Mouse (Mus musculus) limb, embryonic 13.5 days (tissue): ENCODE measurements around the gene Foxn3. TPM values are rescaled to one million over a fixed set of nuclear protein-coding genes. Genes with fewer than 3 reads are reported as not detected.
"Not testable (repeated sequence)": the region's sequence is repeated elsewhere in the genome, so short reads cannot be mapped to it uniquely, and the experiment has no call there.

Experiments
- ATAC-seq: fragments of 200-750 bp; cut with Nextera tagmentation; 2 replicates; pipeline ENCODE4 v1.8.0; 2017; ENCODE audit warnings: low read depth, moderate number of reproducible peaks, moderate TSS enrichment; ENCODE audit not compliant: low FRiP score
- H3K27ac ChIP-seq: fragments of 300-500 bp; sonication (generic); 2 replicates; pipeline ENCODE4 v1.5.1; 2015; ENCODE audit warnings: inconsistent platforms, mild to moderate bottlenecking, moderate library complexity
- H3K27me3 ChIP-seq: fragments of 300-500 bp; sonication (generic); 2 replicates; pipeline ENCODE4 v1.6.1; 2015; ENCODE audit warnings: mild to moderate bottlenecking, inconsistent platforms
- H3K36me3 ChIP-seq: fragments of 300-500 bp; sonication (generic); 2 replicates; pipeline ENCODE4 v1.6.1; 2015; ENCODE audit warnings: inconsistent platforms, mild to moderate bottlenecking, moderate library complexity
- H3K4me1 ChIP-seq: fragments of 300-500 bp; sonication (generic); 2 replicates; pipeline ENCODE4 v1.6.1; 2015; ENCODE audit warnings: inconsistent platforms
- H3K4me2 ChIP-seq: fragments of 300-500 bp; sonication (generic); replicated peaks from 2 replicates; pipeline ENCODE4 v1.6.1; 2015; ENCODE audit warnings: inconsistent platforms, mild to moderate bottlenecking, moderate library complexity
- H3K4me3 ChIP-seq: fragments of 300-500 bp; sonication (generic); 2 replicates; pipeline ENCODE4 v1.5.1; 2015; ENCODE audit warnings: moderate library complexity, mild to moderate bottlenecking, inconsistent platforms
- H3K9ac ChIP-seq: fragments of 300-500 bp; sonication (generic); 2 replicates; pipeline ENCODE4 v1.6.1; 2015; ENCODE audit warnings: mild to moderate bottlenecking, inconsistent platforms
- H3K9me3 ChIP-seq: fragments of 300-500 bp; sonication (generic); 2 replicates; pipeline ENCODE4 v1.6.1; 2016; ENCODE audit warnings: inconsistent platforms
- WGBS: fragments of 180-500 bp; shearing (Covaris S2); methylation state at CpG from one replicate; pipeline ENCODE4 v1.1.7; 2015; 5-methylcytosine and 5-hydroxymethylcytosine counted together
- polyA plus RNA-seq: library from polyadenylated mRNA; unstranded; fragments of >200 nt; fragmentation: Nextera tagmentation; extraction: Ambion mirVana; gene quantifications from 2 replicates; pipeline ENCODE4 v1.2.1, GENCODE M21; 2015

The Foxn3 gene
- polyA plus RNA-seq, 1 experiment from 2014 or later = 130 TPM

GRCm38 (mm10) chr12:99208251-99208650, 355.1 kb downstream of the Foxn3 start:
- Histone ChIP-seq H3K4me3 (no peak overlapping the region), H3K27me3 (no peaks in the 10 kb centered on the region), H3K36me3 (peaks cover 17% of the 10 kb centered on the region), H3K9ac (no peak overlapping the region), H3K4me1 (peaks cover 7% of the 10 kb centered on the region; the same call in 1 of the 2 replicates), H3K4me2 (no peak overlapping the region), H3K9me3 (no peaks in the 10 kb centered on the region), H3K27ac (no peak overlapping the region)
- WGBS = 90% methylated on average over 9 of the region's 9 CpGs
- ATAC-seq = no peak

- no peaks in the 10 kb centered on the region for H3K9me3 ChIP-seq
- WGBS = 87% methylated on average over 15 of the region's 15 CpGs
Measured at GRCm38 (mm10) chr12:99207014-99207612, 356.3 kb downstream of the Foxn3 start.

DNA sequence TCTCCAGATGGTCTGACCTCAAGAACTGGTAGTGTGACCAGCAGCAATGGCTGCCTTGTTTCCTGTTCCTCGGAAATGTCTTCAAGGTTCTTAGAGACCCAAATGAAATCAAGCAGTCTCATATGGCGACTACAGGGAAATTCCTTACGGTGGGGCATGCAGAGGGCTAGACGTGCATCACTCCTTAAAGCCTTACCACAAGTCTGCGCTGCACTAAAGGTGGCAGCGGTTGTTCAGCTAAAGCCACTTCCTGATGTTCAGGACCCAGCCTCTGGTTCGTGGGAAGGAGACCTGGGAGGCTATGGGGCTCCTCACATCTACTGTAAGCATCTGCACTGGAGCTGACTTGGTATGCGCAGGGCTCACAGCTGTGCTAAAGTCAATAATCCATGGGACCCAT, 357.6 kb downstream of the Foxn3 start:
- H3K36me3 ChIP-seq = peaks cover 14% of the 10 kb centered on the region
- ATAC-seq = no peak
- no peak overlapping the region for H3K27ac ChIP-seq
- H3K9me3 ChIP-seq = no peaks in the 10 kb centered on the region
- H3K4me1 ChIP-seq = no peaks in the 10 kb centered on the region
- no peaks in the 10 kb centered on the region for H3K27me3 ChIP-seq
- no peak overlapping the region for H3K4me3 ChIP-seq
- 90% methylated on average over 8 of the region's 8 CpGs for WGBS
- H3K4me2 ChIP-seq = no peak overlapping the region
- H3K9ac ChIP-seq = no peak overlapping the region

More at GRCm38 (mm10) chr12:99207014-99207612, 356.3 kb downstream of the Foxn3 start:
- H3K4me1 ChIP-seq = no peaks in the 10 kb centered on the region
- no peak overlapping the region for H3K4me2 ChIP-seq
- H3K4me3 ChIP-seq = no peak overlapping the region
- no peaks in the 10 kb centered on the region for H3K27me3 ChIP-seq
- H3K9ac ChIP-seq = no peak overlapping the region
- ATAC-seq = no peak
- peaks cover 14% of the 10 kb centered on the region for H3K36me3 ChIP-seq
- no peak overlapping the region for H3K27ac ChIP-seq

DNA sequence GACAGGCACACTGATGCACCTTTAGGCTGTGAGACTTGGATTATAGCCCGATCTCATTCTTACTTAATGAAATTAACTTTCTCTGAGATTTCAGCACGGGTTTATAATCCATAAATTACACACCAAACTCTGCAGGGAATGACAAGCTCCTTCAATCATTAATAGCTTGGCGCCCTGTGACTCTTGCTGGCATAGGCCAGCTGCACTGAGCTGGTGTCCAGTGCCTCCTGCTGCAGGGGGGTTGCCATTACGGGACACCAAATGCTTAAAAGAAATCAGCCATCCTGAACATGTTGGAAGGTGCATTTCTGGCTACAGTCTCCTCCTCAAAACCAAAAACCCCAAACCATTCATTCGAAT, 364.3 kb downstream of the Foxn3 start:
- peaks cover 7% of the 10 kb centered on the region; the same call in 1 of the 2 replicates for H3K4me1 ChIP-seq
- H3K27me3 ChIP-seq = no peaks in the 10 kb centered on the region
- no peak for ATAC-seq
- H3K27ac ChIP-seq = no peak overlapping the region
- no peaks in the 10 kb centered on the region for H3K9me3 ChIP-seq
- no peak overlapping the region for H3K4me3 ChIP-seq
- 81% methylated on average over 5 of the region's 5 CpGs for WGBS
- no peak overlapping the region for H3K9ac ChIP-seq
- H3K4me2 ChIP-seq = no peak overlapping the region
- peaks cover 16% of the 10 kb centered on the region for H3K36me3 ChIP-seq

- Histone ChIP-seq H3K4me3 (no peak overlapping the region), H3K27me3 (no peaks in the 10 kb centered on the region), H3K4me1 (peaks cover 8% of the 10 kb centered on the region), H3K4me2 (no peak overlapping the region), H3K9me3 (no peaks in the 10 kb centered on the region), H3K9ac (no peak overlapping the region), H3K36me3 (peaks cover 16% of the 10 kb centered on the region), H3K27ac (no peak overlapping the region)
- 85% methylated on average over 12 of the region's 12 CpGs for WGBS
- no peak; the same call in 1 of the 2 replicates for ATAC-seq
Measured at GRCm38 (mm10) chr12:99198428-99199123, 364.8 kb downstream of the Foxn3 start.

GRCm38 (mm10) chr12:99197031-99197430, 366.4 kb downstream of the Foxn3 start:
- no peaks in the 10 kb centered on the region for H3K9me3 ChIP-seq
- no peak for ATAC-seq
- peaks cover 14% of the 10 kb centered on the region for H3K4me1 ChIP-seq
- H3K36me3 ChIP-seq = peaks cover 16% of the 10 kb centered on the region
- no peak overlapping the region for H3K4me2 ChIP-seq
- no peaks in the 10 kb centered on the region for H3K27me3 ChIP-seq
- H3K4me3 ChIP-seq = no peak overlapping the region
- 67% methylated on average over 7 of the region's 7 CpGs for WGBS
- no peak overlapping the region for H3K9ac ChIP-seq
- no peak overlapping the region for H3K27ac ChIP-seq

- WGBS = 87% methylated on average over 5 of the region's 5 CpGs
- peaks cover 16% of the 10 kb centered on the region for H3K36me3 ChIP-seq
- H3K9ac ChIP-seq = no peak overlapping the region
- ATAC-seq = no peak
- no peaks in the 10 kb centered on the region for H3K27me3 ChIP-seq
- H3K4me3 ChIP-seq = no peak overlapping the region
- peaks cover 14% of the 10 kb centered on the region for H3K4me1 ChIP-seq
- no peaks in the 10 kb centered on the region for H3K9me3 ChIP-seq
- H3K4me2 ChIP-seq = no peak overlapping the region
- H3K27ac ChIP-seq = no peak overlapping the region
Measured at GRCm38 (mm10) chr12:99195655-99196054, 367.7 kb downstream of the Foxn3 start.

GRCm38 (mm10) chr12:99194120-99194519, 369.3 kb downstream of the Foxn3 start:
- not testable (repeated sequence) for ATAC-seq

GRCm38 (mm10) chr12:99187671-99188070, 375.7 kb downstream of the Foxn3 start:
- H3K27me3 ChIP-seq = no peaks in the 10 kb centered on the region
- no peaks in the 10 kb centered on the region for H3K4me1 ChIP-seq
- no peak for ATAC-seq
- no peaks in the 10 kb centered on the region for H3K9me3 ChIP-seq
- no peak overlapping the region for H3K27ac ChIP-seq
- H3K36me3 ChIP-seq = peaks cover 12% of the 10 kb centered on the region
- no peak overlapping the region for H3K4me3 ChIP-seq
- WGBS = 93% methylated on average over 4 of the region's 4 CpGs
- no peak overlapping the region for H3K4me2 ChIP-seq
- H3K9ac ChIP-seq = no peak overlapping the region

More at GRCm38 (mm10) chr12:99194120-99194519, 369.3 kb downstream of the Foxn3 start:
- not testable (repeated sequence) for H3K27ac ChIP-seq, H3K27me3 ChIP-seq, H3K4me2 ChIP-seq, H3K9me3 ChIP-seq, H3K4me3 ChIP-seq, H3K9ac ChIP-seq
- Histone ChIP-seq H3K4me1 (peaks cover 14% of the 10 kb centered on the region), H3K36me3 (peaks cover 27% of the 10 kb centered on the region)
- 95% methylated on average over 17 of the region's 17 CpGs for WGBS

DNA sequence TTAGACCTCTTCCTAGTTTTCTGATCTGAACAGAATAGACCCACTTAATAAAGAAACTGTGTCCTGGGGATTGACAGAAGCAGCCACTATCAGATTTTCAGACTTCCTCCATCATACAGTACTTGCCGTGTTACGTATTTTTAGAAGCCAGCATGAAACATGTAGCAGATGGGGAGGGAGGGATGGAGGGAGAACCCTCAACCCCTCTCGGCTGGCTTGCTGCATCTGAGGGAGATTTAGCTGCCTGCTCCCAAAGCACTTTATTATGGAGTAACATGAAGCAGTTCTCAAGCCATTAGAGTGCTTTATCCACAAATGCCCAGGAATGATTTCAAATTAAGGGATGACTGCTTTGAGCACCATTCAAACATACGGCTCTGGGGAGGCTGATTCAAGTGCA, 377.1 kb downstream of the Foxn3 start:
- Histone ChIP-seq H3K27me3 (no peaks in the 10 kb centered on the region), H3K4me2 (no peak overlapping the region), H3K4me3 (no peak overlapping the region), H3K4me1 (no peaks in the 10 kb centered on the region), H3K27ac (no peak overlapping the region), H3K36me3 (peaks cover 12% of the 10 kb centered on the region), H3K9me3 (no peaks in the 10 kb centered on the region), H3K9ac (no peak overlapping the region)
- 62% methylated on average over 4 of the region's 4 CpGs for WGBS
- no peak for ATAC-seq

- ATAC-seq = no peak
- no peaks in the 10 kb centered on the region for H3K36me3 ChIP-seq
- no peaks in the 10 kb centered on the region for H3K4me1 ChIP-seq
- WGBS = 84% methylated on average over 7 of the region's 7 CpGs
- H3K9me3 ChIP-seq = no peaks in the 10 kb centered on the region
- H3K27ac ChIP-seq = no peak overlapping the region
- H3K9ac ChIP-seq = no peak overlapping the region
- H3K4me2 ChIP-seq = no peak overlapping the region
- no peak overlapping the region for H3K4me3 ChIP-seq
- H3K27me3 ChIP-seq = no peaks in the 10 kb centered on the region
Measured at GRCm38 (mm10) chr12:99183261-99183792, 380.1 kb downstream of the Foxn3 start.

DNA sequence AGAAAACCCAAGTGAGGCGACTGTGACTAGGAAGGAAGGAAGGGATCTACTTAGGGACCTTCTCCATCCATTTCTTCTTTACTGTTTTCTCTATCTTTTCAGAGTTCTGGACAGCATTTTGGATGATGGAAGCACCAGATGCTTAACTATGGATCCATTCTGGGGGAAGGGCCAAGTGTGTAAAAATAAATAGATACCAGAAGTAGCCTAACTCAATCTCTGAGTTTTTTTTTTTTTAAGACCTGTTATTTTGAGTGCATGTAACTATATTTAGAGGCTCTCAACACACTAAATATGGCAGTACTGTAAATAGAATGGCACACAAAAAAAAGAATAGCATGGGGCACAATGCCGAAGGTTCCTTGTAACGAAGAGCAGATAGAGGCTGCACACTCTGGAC, 381.0 kb downstream of the Foxn3 start:
- no peaks in the 10 kb centered on the region for H3K27me3 ChIP-seq
- H3K4me1 ChIP-seq = no peaks in the 10 kb centered on the region
- H3K4me2 ChIP-seq = no peak overlapping the region
- 0 out of 2 replicates have a peak, but pooled peaks cover 3% of the 10 kb centered on the region for H3K9me3 ChIP-seq
- H3K4me3 ChIP-seq = no peak overlapping the region
- H3K36me3 ChIP-seq = no peaks in the 10 kb centered on the region
- WGBS = 89% methylated on average over 3 of the region's 3 CpGs
- no peak overlapping the region for H3K27ac ChIP-seq
- no peak for ATAC-seq
- H3K9ac ChIP-seq = no peak overlapping the region
